Mouse (Mus musculus) layer of hippocampus, adult 8-10 months (tissue): ENCODE results near the gene Cdk8. TPM values are rescaled to one million over a fixed set of nuclear protein-coding genes. Genes with fewer than 3 reads are reported as not detected.

ENCODE experiments used
- DNase-seq, 2 experiments: peaks; one replicate each; pipeline ENCODE4 v3.0.0; 2022; ENCODE audit warnings: low spot score in 2 of 2
- total RNA-seq, 4 experiments: library from RNA; stranded (reverse); gene quantifications; 2 replicates each; pipeline ENCODE4 v1.2.4; 2022

Cdk8 gene
- total RNA-seq, 4 experiments from 2014 or later = 37.7 to 47.3 (median 42.7) TPM

DNA sequence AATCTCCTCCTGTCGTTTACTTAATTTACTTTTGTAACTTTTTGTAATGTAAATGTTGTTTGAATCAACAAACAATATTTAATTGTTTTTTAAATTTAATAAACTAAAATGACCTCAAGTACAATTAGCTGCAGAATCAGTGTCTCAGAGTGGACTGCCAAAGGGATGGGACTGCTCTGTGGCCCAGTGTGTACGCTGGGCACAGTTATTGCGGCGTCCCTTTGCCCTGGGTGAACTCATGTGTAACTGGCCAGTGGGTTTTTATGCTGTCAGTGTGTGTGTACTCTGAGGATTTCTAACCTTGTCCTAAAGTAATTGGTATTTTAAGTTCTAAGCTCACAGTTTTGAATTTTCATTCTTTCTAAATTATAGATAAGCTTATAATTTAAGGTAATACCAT is 46.5 kb downstream of the Cdk8 start:
- DNase-seq = no peak

DNA sequence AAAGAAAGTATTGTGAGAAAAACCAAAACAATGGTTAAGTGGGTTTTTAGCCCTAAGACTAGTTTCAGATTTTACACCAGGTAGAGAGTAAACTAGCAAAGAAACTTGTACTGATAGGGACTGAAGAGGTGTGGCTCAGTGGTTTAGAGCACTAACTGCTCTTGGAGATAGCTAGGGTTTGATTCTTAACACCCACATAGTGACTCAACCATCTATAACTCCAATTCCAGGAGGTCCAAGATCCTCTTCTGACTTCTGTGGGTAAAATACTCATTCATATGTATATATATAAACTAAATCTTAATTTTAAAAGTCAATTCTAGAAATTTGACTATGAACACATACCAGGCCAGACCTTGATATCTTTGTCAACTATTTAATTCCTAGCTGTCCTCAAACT is 49.0 kb downstream of the Cdk8 start:
- DNase-seq = no peak

DNA sequence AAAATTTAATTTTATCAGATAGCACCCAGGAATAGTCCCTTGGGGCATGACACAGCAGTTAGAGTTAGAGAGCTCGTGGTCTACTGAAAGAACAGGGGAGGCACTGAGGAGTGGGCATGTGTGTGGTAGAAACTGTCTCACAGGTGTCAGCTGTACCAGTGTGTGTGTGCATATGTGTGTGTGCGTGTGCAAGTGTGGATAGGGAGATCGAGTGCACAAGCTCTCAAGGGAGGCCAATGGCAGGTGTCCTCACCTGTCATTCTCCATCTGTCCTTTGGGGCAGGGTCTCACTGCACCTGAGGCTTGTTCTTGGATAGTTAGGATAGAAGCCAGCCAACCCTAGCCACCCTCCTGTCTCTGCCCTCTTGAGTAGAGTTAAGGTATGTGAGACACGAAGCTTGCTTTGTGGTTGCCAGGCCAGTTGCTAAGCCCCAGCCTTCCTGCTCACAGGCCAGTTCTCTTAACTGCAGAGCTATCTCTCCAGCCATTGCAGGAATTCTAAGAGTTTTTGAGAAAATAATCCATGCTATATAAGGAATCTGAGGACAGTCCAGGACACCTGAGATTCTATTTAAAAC is 50.3 kb downstream of the Cdk8 start:
- no peak for DNase-seq

GRCm38 (mm10) chr5:146281884-146282579 is 51.0 kb downstream of the Cdk8 start:
- no peak for DNase-seq

DNA sequence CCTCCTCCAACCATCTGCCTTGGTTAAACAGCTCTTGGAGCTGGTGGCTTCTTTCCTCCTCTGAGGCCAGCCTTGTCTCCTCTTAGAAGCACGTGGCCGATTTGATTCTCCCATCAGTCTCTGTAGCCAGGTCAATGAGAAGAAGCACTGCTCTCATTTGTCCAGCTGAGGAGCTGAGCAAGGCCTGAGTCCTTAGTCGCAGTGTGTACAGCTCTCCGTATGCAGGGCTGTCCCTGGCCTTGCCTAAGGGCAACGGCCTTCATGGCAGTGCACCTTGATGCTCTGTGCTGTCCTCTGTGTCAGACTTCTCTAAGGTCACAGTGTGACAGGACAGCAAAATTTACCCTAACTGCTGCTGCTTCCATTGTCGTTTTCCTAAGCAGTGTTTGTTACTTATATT is 52.9 kb downstream of the Cdk8 start:
- DNase-seq = no peak

- DNase-seq = no peak
Measured at GRCm38 (mm10) chr5:146287416-146287815, 56.4 kb downstream of the Cdk8 start.

DNA sequence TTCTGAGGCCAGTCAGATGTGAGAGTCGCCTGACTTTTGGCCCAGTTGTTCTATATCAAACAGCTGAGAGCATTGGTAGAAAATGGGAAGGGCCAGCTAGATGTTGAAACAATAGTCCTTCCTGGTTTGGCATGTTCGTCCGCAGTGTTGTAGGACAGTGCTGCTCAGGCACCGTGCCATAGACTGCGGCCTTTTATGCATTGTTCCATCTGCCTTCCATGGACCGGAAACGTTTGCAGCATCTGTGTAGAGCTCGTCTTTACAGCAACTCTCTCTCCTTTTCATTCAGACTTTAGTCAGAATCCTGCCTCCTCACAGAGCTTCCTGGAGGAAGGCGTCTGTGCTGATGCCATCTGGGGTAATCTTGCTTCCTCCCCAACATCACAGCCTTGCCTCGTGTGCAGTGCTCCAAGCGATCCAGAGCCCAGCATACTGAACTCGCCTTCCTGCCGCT is 57.0 kb downstream of the Cdk8 start:
- peak; percentile 38 to 39 for DNase-seq

DNA sequence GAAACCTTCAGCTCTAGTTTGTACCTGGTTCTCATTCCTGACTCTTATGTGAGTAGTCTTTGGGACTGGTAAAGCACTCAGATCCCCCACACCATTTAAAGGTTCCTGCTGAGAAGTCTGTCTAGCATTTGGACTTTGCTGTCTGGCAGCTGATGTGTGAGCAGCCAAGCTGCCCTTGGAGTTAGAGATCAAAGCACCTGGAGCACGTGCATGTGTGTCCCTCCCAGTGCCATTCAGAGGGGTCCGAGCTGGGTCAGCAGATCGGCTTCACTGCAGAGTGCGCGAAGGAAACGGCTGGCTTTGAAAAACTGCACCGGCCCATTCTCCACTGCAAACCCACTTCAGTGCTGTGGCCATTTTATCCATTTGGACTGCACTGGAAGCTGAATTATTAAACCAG is 58.9 kb downstream of the Cdk8 start:
- DNase-seq = no peak

DNA sequence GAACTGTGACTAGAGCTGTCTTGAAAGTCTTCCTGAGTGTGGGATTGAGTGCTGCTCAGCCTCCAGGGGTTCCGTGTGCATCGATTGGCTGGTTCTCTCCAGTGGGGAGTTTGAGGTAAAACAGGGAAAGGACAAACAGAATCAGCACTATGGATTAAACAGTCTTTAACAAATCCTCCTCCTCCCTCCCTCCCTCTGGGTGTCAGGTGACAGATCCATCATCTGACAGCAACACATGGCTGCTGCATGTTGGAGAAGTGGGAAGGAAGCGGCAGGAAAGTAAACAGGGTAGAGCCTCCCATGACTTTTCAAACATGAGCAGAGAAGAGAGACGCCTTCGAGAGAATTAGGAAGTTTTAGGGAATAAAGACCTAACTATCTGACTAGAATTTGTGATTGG is 59.4 kb downstream of the Cdk8 start:
- DNase-seq = no peak

DNA sequence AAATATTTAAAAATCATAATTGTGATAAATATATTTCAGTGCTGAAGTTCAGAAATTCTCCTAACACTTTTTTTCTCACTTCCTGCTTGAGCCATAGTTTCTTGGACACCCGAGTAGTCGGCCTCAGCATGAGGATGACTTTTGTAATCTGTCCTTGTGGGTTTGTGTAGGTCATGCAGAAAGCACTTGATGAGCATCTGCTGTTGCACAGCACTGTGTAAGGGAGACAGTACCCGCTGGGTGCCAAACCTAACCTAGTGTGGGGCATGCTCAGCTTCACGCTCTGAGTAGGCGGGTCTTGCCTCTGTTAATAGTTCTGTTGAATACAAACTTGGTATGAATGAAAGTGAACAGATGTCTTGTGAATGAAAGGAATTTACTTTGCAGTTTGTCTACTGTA is 60.5 kb downstream of the Cdk8 start:
- DNase-seq = no peak

GRCm38 (mm10) chr5:146292896-146293680 is 62.1 kb downstream of the Cdk8 start:
- no peak for DNase-seq

DNA sequence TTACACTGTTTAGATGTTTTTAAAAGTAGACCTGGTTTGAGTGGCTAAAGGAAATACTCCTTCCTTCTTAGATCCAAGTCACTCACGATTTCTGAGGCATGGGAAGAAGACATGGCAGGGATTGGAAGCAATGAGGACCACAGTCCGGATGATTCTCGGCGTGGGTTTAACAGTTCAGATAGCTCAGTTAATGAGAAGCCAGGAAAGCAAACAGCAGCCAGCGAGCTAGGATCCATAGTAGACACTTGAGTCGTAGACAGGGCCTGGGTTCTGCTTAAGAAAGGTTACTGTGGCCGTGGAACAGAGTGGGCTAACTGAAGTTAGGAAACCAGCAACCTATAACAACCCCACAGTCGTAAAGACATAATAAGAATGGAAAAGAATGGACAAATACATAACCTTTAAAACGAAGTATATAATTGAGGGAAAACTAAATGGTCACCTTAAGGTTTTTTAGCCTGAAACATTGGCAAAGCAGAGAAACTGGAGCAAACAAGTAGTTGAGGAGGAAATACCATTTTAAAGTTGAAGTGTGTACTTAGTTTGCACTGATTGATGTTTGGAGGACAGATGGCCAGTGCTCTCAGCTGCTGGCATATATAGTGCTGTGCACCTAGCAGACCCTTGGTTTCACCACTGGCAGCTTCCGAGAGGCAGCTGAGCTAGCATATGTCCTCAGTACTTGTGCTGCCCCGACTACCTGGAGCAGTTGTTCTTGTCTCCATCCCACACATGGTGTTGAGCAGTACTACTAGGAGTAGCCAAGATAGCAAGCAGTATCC is 63.1 kb downstream of the Cdk8 start:
- DNase-seq = no peak

- no peak for DNase-seq
Measured at GRCm38 (mm10) chr5:146294834-146295233, 63.8 kb downstream of the Cdk8 start.

- DNase-seq = no peak
Measured at GRCm38 (mm10) chr5:146298807-146299519, 67.9 kb downstream of the Cdk8 start.

GRCm38 (mm10) chr5:146299520-146299870 is 68.5 kb downstream of the Cdk8 start:
- DNase-seq = peak in 1 of 2 experiments; percentile 40

GRCm38 (mm10) chr5:146303470-146303869 is 72.4 kb downstream of the Cdk8 start:
- DNase-seq = peak; percentile 36 to 63

DNA sequence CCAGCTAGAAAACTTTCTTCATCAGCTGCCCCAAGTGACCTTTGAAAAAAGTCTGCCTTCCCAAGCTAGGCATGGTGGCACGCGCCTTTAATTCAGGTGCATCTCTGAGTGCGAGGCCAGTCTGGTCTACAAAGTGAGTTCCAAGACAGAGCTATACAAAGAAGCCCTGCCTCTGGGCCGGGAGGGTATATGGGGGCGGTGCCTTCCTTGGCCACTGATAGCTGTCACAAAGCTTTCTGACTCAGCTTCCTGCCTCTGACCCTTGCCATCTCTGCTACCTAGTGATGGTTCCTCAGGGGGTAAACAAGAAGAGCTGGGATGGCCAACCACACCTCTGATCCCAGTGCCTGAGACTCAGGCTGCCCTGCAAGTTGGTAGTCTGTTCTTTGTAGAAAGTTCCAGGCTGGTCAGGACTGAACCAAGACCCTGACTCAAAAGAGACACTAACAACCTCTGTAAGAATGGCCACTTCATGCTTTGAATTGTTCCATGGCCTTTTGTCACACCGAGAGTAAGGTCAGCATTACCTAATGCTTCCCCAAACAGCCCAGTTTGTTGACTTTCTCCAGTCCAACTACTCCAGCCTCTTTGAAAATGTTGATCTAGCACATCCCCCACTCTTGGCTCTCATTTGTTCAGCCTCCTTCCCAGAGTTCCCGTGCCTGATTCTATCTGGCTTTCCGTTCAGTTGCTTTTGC is 76.2 kb downstream of the Cdk8 start:
- DNase-seq = no peak

- no peak for DNase-seq
Measured at GRCm38 (mm10) chr5:146307744-146308096, 76.7 kb downstream of the Cdk8 start.

DNA sequence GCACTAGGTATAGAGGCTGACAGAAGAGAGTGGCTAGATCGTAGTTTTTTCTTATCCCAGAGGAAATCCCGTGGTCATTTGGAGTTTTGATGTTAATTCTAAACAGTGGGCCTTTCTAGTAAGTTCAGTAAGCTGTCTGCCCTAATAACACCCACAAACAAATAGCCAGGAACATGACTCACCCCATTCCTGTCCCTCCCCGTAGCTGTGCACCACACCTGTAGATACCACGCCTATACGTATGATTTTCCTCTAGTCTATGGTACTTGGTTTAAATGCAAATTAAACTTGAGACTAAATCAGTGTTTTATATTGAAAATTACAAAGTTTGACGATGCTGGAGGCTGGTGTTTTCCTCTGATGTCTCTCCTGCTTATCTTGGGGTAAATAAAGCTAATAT is 83.5 kb downstream of the Cdk8 start:
- no peak for DNase-seq

- DNase-seq = peak; percentile 19 to 41
Measured at GRCm38 (mm10) chr5:146315268-146315921, 84.4 kb downstream of the Cdk8 start.
